ENCODE assay signal across 10 mouse cellular contexts in the genomic region with DNA sequence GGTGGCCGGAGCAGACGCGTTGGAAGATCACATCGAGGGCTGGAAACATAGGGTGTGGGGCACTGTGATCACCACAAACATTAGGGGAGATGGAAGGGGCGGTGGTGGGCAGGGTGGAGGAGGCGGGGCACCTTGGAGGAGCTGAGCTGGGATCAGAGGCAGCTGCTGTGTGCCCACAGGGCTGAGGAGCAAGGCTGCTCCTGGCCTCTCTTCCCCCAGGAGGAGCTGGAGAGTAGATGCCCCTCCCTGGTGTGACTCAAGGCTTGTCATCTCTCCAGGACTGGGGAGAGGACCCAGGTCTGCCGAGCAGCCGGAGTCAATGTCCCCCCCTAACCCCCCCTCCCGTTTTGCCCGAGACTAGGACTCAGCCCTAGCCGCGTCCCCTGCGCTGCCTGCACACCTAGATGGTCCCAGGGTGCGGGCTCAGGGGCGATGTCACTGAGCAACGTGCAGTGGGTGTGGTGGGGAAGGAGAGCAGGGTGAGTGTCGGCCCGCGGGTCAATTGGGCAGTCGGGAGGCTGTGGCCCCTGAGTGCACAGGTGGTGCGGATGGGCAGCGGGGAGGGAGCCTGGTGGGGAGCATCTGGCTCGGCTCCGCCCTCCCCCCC. TPM values are rescaled to one million over a fixed set of nuclear protein-coding genes. Genes with fewer than 3 reads are reported as not detected.
DNase-seq lines count a peak whose midpoint lies in the region; ATAC-seq lines count a peak whose summit lies in the region.
"Had no signal": no experiment of that assay in that cellular context is flagged by ENCODE, and none has a peak within 500 bp of the region (broad histone marks: within the 10 kb centered on the region; RNA-seq: fewer than 3 reads in every experiment).

No protein-coding gene starts in this region.

- DNase-seq in heart, embryonic 10.5 days (ENCODE audit: low spot score) = no peak
- DNase-seq in heart, postnatal 36 days = no peak
- DNase-seq in embryonic facial prominence, embryonic 10.5 days (ENCODE audit: low spot score) = peak; percentile 8
- peak; percentile 3 for DNase-seq in hindbrain, embryonic 10.5 days (ENCODE audit: low spot score)
- no peak for DNase-seq in ovary, postnatal 14 days (ENCODE audit: low spot score)
- no peak for DNase-seq in layer of hippocampus, adult 18-20 months (ENCODE audit: low spot score in 2 of 2)
- no peak for DNase-seq in MN1 (ENCODE audit: low spot score)
- DNase-seq: cerebellum, adult 11 months had no signal

- no peaks in the 10 kb centered on the region; the same call in 1 of the 2 replicates for H3K4me1 ChIP-seq in heart, embryonic 10.5 days
- H3K4me1 ChIP-seq in embryonic facial prominence, embryonic 10.5 days = peaks cover 5% of the 10 kb centered on the region
- peaks cover 6% of the 10 kb centered on the region; the same call in 1 of the 2 replicates for H3K4me1 ChIP-seq in hindbrain, embryonic 10.5 days (replicated peaks)
- H3K4me1 ChIP-seq in midbrain, embryonic 13.5 days (replicated peaks) = no peaks in the 10 kb centered on the region

- no peaks in the 10 kb centered on the region for H3K9me3 ChIP-seq in heart, embryonic 10.5 days
- peaks cover 3% of the 10 kb centered on the region; the same call in 1 of the 2 replicates for H3K9me3 ChIP-seq in embryonic facial prominence, embryonic 10.5 days
- no peaks in the 10 kb centered on the region for H3K9me3 ChIP-seq in hindbrain, embryonic 10.5 days
- H3K9me3 ChIP-seq in midbrain, embryonic 13.5 days = no peaks in the 10 kb centered on the region

- WGBS in heart, embryonic 10.5 days = 34% methylated on average over 24 of the region's 24 CpGs
- WGBS in embryonic facial prominence, embryonic 10.5 days = 31% methylated on average over 24 of the region's 24 CpGs
- 26% methylated on average over 24 of the region's 24 CpGs for WGBS in hindbrain, embryonic 10.5 days
- 24% methylated on average over 16 of the region's 24 CpGs for WGBS in midbrain, embryonic 13.5 days

- H3K4me2 ChIP-seq in midbrain, embryonic 13.5 days (replicated peaks) = peak overlapping the region; percentile 52

- intact Hi-C loops in heart, postnatal 36 days (cut with DNase I) = no loop called here

- ATAC-seq in midbrain, embryonic 13.5 days = peak; percentile 66

- peak overlapping the region; percentile 38 for H3K4me3 ChIP-seq in heart, embryonic 10.5 days
- peak overlapping the region; percentile 44 for H3K4me3 ChIP-seq in embryonic facial prominence, embryonic 10.5 days
- H3K4me3 ChIP-seq in hindbrain, embryonic 10.5 days = peak overlapping the region; percentile 35
- peak overlapping the region; percentile 21 for H3K4me3 ChIP-seq in midbrain, embryonic 13.5 days (replicated peaks)

- no peak overlapping the region for H3K27ac ChIP-seq in heart, embryonic 10.5 days
- no peak overlapping the region for H3K27ac ChIP-seq in embryonic facial prominence, embryonic 10.5 days (replicated peaks)
- H3K27ac ChIP-seq in hindbrain, embryonic 10.5 days = no peak overlapping the region
- H3K27ac ChIP-seq in midbrain, embryonic 13.5 days = no peak overlapping the region
- H3K27ac ChIP-seq: liver, embryonic 14.5 days had no signal

- no peaks in the 10 kb centered on the region for H3K36me3 ChIP-seq in heart, embryonic 10.5 days
- no peaks in the 10 kb centered on the region for H3K36me3 ChIP-seq in embryonic facial prominence, embryonic 10.5 days (replicated peaks)
- no peaks in the 10 kb centered on the region for H3K36me3 ChIP-seq in hindbrain, embryonic 10.5 days
- no peaks in the 10 kb centered on the region for H3K36me3 ChIP-seq in midbrain, embryonic 13.5 days

- H3K9ac ChIP-seq in midbrain, embryonic 13.5 days (replicated peaks) = no peak overlapping the region
- H3K9ac ChIP-seq: liver, embryonic 14.5 days had no signal

- peaks cover 57% of the 10 kb centered on the region for H3K27me3 ChIP-seq in heart, embryonic 10.5 days (ENCODE audit: insufficient read depth, poor library complexity, severe bottlenecking)
- peaks cover 100% of the 10 kb centered on the region for H3K27me3 ChIP-seq in embryonic facial prominence, embryonic 10.5 days (replicated peaks; ENCODE audit: low read depth, poor library complexity, severe bottlenecking)
- H3K27me3 ChIP-seq in hindbrain, embryonic 10.5 days (ENCODE audit: insufficient read depth, poor library complexity, severe bottlenecking) = peaks cover 95% of the 10 kb centered on the region
- peaks cover 70% of the 10 kb centered on the region for H3K27me3 ChIP-seq in midbrain, embryonic 13.5 days

RNA-seq across cellular contexts. Expression of gene Slc16a2, which starts 57.6 kb away (rescaled TPM):
- polyA plus RNA-seq in heart, embryonic 10.5 days (2016; fragmentation: Nextera tagmentation; extraction: Ambion mirVana) = 6.0 and 8.4 TPM in 2 replicates
- total RNA-seq in heart, postnatal 36 days (2021) = 1 to 10 TPM; 6.6 to 7.5 TPM
- 8.2 and 9.9 TPM in 2 replicates for polyA plus RNA-seq in embryonic facial prominence, embryonic 10.5 days (2016; fragmentation: Nextera tagmentation; extraction: Ambion mirVana)
- 8.7 and 13.9 TPM in 2 replicates for polyA plus RNA-seq in hindbrain, embryonic 10.5 days (2016; fragmentation: Nextera tagmentation; extraction: Ambion mirVana)
- 17.3 and 23.3 TPM in 2 replicates for polyA plus RNA-seq in midbrain, embryonic 13.5 days (2015; fragmentation: Nextera tagmentation; extraction: Ambion mirVana)
- 10 to 100 TPM; 34.1 to 36.0 TPM for total RNA-seq in layer of hippocampus, adult 18-20 months (2021)

Comparison
In these comparisons a context has a peak if more than half of its experiments do, and no peak if none do; other contexts are left out.
1. DNase-seq: peak in embryonic facial prominence, embryonic 10.5 days (single experiment) and hindbrain, embryonic 10.5 days (single experiment); none in heart, embryonic 10.5 days (single experiment), heart, postnatal 36 days (0 of 2), ovary, postnatal 14 days (single experiment), layer of hippocampus, adult 18-20 months (0 of 2) and MN1 (single experiment).
2. Peak in every context shown above with its lines, with median percentiles within 50 percentile points of each other: H3K4me3 ChIP-seq.